Mouse (Mus musculus) G1E (cell line): ENCODE results near the gene Slc2a8.

Experiments
- CTCF ChIP-seq: IDR thresholded peaks from 2 replicates; pipeline ENCODE4 v1.5.1; 2012; ENCODE audit warnings: low read depth, low read length, inconsistent platforms, mixed read lengths
- GATA1 ChIP-seq: IDR thresholded peaks from 2 replicates; pipeline ENCODE4 v1.6.1; 2012; ENCODE audit warnings: borderline replicate concordance, low read length, inconsistent platforms, mixed read lengths
- GATA2 ChIP-seq: IDR thresholded peaks from 2 replicates; pipeline ENCODE4 v1.6.1; 2012; ENCODE audit warnings: low read depth, low read length, inconsistent platforms, borderline replicate concordance
- POLR2AphosphoS5 ChIP-seq: IDR thresholded peaks from 2 replicates; pipeline ENCODE4 v1.6.1; 2012; ENCODE audit warnings: low read depth, low read length, inconsistent platforms; ENCODE audit not compliant: insufficient replicate concordance
- TAL1 ChIP-seq: conservative IDR thresholded peaks from 2 replicates; pipeline ENCODE4 v1.6.1; 2012; ENCODE audit warnings: low read depth, low read length, inconsistent platforms, mixed read lengths

DNA sequence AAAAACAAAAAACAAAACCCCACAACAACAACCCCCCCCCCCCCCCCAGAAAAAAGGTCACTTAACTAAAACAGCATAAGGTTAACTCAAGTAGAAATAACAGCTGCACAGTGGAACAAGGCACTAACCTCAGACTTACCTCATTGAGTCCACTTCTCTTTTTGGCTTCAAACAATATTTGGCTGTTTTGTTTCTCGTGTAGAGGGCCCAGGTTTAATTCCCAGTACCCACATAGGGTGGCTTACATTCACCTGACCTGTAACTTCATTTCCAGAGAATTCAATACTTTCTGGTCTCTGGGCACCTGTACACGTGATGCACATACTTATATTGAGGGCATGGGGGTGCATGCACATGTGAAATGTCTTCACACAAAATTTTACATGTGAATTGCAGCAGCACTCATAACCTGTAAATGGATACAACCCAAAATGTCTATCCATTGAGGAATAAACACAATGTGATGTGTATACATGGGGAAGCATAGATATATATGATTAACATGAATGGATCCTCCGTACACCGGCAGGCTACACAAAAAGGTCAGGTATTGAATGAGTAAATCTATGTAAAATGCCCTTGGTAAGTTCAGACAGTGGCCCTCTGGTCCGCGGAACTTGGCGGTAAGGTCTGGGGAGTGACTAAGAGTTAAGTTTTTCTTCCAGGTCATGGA is 16.2 kb downstream of the Slc2a8 start:
- no peak for TF ChIP-seq CTCF
- no peak for TF ChIP-seq TAL1
- no peak for TF ChIP-seq POLR2AphosphoS5
- no peak for TF ChIP-seq GATA1
- no peak for TF ChIP-seq GATA2
